Mouse (Mus musculus): ENCODE results near the gene Muc3.

Gene Muc3

DNA sequence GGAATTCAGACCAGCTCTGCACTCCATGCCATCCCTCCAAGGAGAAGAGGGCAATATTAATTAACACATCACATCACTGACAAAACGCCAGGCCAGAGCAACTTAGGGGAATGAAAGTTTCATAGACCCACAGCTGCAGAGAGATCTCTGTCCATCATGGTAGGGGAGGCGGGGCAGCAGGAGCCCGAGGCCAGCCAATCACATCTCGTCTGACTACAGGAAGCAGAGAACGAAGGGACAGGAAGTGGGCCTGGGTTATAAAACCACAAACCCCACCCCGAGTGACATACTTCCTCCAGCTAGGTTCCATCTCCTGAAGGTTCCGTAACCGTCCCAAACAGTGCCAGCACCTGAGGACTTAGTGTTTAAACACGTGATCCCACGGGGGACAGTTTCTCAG lies 54.0 kb downstream of the Muc3 start:
- no peak for DNase-seq (ENCODE audit: low spot score in 2 of 2)

DNA sequence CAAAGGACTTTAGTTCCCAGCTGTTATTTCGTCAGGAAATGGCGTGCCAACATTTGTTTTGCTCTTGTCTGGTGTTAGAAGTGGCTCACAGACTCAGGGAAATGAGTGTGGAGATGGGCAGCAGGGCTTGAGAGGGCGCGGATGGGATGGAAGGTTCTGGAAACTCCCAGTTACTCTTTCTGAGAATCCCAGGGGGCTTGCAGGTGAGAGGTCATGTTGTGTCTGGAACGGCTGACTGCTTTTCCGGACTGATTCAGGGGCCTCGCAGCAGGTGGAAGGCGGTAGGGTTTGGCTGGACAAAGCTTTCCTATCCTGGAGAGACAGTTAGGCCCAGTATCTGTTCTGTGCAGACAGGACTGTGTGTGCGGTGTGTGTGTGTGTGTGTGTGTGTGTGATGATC lies 55.4 kb downstream of the Muc3 start:
- no peak for DNase-seq (ENCODE audit: low spot score in 2 of 2)

DNA sequence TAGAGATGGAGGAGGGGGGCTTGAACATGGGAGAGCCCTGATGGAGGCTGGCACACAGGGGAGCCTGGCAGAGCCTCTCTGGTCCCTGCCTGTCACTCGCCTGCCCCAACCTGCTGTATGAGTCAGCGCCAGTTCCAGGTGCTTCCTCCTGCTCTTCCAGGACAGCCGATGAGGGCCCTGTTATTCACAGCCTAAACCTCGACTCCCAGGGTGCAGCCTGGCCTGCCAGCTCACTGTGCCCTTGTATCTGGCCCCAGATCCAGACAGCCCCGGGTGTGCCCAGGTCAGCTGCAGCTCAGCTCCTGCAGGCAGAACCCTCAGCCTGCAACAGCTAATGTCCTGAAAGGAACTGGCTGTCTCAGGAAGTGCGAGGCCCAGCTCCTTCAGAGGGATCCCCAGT lies 57.6 kb downstream of the Muc3 start:
- no peak for DNase-seq (ENCODE audit: low spot score in 2 of 2)

DNA sequence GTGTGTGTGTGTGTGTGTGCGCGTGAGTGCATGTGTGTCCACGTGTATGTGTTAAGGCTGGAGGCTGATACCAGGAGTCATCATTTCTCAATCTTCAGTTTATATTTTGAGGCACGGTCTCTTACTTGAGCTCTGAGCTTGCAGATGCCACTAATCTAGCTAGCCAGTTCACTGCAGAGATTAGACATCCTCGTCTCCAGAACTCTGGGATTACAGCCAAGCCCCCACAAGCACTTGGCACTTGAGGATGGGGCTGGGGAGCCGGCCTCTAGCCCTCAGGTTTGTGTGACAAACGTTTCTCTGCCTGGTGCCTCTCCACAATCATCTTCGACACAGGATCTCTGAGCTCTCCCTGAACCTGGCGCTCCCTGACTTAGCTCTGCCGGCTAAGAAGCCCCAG lies 58.3 kb downstream of the Muc3 start:
- no peak for DNase-seq (ENCODE audit: low spot score in 2 of 2)

DNA sequence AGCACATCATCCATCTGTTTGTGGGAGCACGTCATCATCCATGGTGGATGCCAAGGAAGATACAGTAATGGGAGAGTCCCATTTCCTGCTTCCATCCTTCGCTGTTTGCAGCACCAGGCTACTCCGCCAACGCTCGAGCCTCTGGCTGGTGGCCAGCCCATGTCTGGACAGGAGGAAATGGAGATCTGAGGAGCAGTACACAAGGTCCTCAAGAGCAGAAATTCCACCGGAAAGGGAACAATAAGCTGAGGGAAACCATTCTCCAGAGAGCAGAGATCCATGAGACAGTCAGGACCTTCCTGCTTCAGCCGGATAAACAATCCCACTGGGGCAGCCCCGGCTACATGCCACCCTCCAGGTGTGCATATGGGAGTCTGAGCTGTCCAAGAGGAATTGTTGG lies 61.7 kb downstream of the Muc3 start:
- DNase-seq (ENCODE audit: low spot score in 2 of 2), result no peak

DNA sequence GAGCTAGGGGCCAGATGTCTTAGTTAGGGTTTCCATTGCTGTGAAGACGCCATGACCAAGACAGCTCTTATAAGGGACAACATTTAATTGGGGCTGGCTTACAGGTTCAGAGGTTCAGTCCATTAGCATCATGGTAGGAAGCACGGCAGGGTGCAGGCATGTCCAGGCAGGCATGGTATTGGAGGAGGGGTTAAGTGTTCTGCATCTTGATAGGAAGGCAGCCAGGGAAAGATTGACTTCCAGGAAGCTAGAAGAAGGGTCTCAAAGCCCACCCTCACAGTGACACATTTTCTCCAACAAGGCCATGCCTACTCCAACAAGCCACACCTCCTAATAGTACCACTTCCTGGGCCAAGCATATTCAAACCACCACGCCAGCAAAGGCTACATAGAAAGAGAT lies 63.4 kb downstream of the Muc3 start:
- DNase-seq (ENCODE audit: low spot score in 2 of 2), result no peak

DNA sequence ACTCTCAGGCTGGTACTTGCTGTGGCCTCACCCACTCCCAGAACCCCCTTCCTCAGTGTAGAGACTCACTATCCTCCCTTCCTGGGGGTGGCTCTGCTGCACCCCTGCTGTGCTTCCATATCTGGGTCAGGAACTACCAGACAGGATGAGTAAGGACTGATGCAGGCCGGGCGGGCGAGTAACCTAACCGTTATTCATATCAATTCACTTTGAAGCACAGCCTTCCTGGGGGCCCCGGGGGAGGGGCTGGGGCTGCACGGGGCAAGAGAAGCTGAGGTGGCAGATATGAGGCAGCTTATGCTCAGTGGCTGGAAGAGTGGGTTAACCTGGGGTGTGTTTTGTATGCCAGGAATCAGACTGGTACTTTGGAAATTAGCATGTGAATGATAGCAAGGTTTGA lies 64.1 kb downstream of the Muc3 start:
- no peak for DNase-seq (ENCODE audit: low spot score in 2 of 2)

Data from thymus, postnatal 10 days (tissue).